Mouse (Mus musculus) cortical plate, adult 2 months (tissue): ENCODE data around the gene Polrmt.

Source experiments
- CTCF ChIP-seq: fragments of 200-500 bp; IDR thresholded peaks from 2 replicates; pipeline ENCODE4 v1.5.1; 2011; ENCODE audit warnings: mild to moderate bottlenecking, control low read depth, low read length; ENCODE audit not compliant: insufficient read depth; ENCODE audit errors: extremely low read depth
- POLR2A ChIP-seq: fragments of 200-500 bp; IDR thresholded peaks from 2 replicates; pipeline ENCODE4 v1.6.1; 2011; ENCODE audit warnings: mild to moderate bottlenecking, low read length, control low read depth; ENCODE audit not compliant: insufficient read depth; ENCODE audit errors: extremely low read depth

GRCm38 (mm10) chr10:79733847-79734246 lies 12.5 kb downstream of the Polrmt start:
- TF ChIP-seq CTCF (no peak), POLR2A (no peak)
